Mouse (Mus musculus): ENCODE results near the gene Ankrd28.

GRCm38 (mm10) chr14:31718332-31718731 lies 112.1 kb downstream of the Ankrd28 start:
- no peak for TF ChIP-seq EP300 (IDR thresholded peaks at IDR 0.05; ENCODE audit: insufficient read depth, low read depth, low read length)
- no peak for TF ChIP-seq CTCF (IDR thresholded peaks at IDR 0.05)

Data from heart, adult 2 months (tissue).